Mouse (Mus musculus): Measurements from ENCODE around the gene Taf1c.

Gene Taf1c

GRCm38 (mm10) chr8:119604996-119605395 is at the start of gene Taf1c:
Taf1c (minus strand) TSS chr8:119605222.
- DNase-seq (ENCODE audit: low read depth, low spot score) = peak; percentile 96

GRCm38 (mm10) chr8:119651324-119651723 is 46.3 kb upstream of the Taf1c start:
- DNase-seq (ENCODE audit: low read depth, low spot score) = no peak

GRCm38 (mm10) chr8:119646846-119647245 is 41.8 kb upstream of the Taf1c start:
- DNase-seq (ENCODE audit: low read depth, low spot score) = peak; percentile 54

GRCm38 (mm10) chr8:119646197-119646596 is 41.2 kb upstream of the Taf1c start:
- DNase-seq (ENCODE audit: low read depth, low spot score) = peak; percentile 62

- no peak for DNase-seq (ENCODE audit: low read depth, low spot score)
Measured at GRCm38 (mm10) chr8:119644981-119645597, 40.1 kb upstream of the Taf1c start.

GRCm38 (mm10) chr8:119644429-119644960 is 39.5 kb upstream of the Taf1c start:
- DNase-seq (ENCODE audit: low read depth, low spot score) = no peak

GRCm38 (mm10) chr8:119642960-119643359 is 37.9 kb upstream of the Taf1c start:
- no peak for DNase-seq (ENCODE audit: low read depth, low spot score)

- DNase-seq (ENCODE audit: low read depth, low spot score) = no peak
Measured at GRCm38 (mm10) chr8:119641058-119641457, 36.0 kb upstream of the Taf1c start.

- no peak for DNase-seq (ENCODE audit: low read depth, low spot score)
Measured at GRCm38 (mm10) chr8:119639798-119640197, 34.8 kb upstream of the Taf1c start.

GRCm38 (mm10) chr8:119638261-119638660 is 33.2 kb upstream of the Taf1c start:
- no peak for DNase-seq (ENCODE audit: low read depth, low spot score)

GRCm38 (mm10) chr8:119637381-119637780 is 32.4 kb upstream of the Taf1c start:
- no peak for DNase-seq (ENCODE audit: low read depth, low spot score)

GRCm38 (mm10) chr8:119636766-119637165 is 31.7 kb upstream of the Taf1c start:
- no peak for DNase-seq (ENCODE audit: low read depth, low spot score)

GRCm38 (mm10) chr8:119635958-119636357 is 30.9 kb upstream of the Taf1c start:
- DNase-seq (ENCODE audit: low read depth, low spot score) = no peak

GRCm38 (mm10) chr8:119635378-119635777 is 30.4 kb upstream of the Taf1c start, which contains the start of gene Kcng4:
Kcng4 (minus strand) TSS chr8:119635680.
- no peak for DNase-seq (ENCODE audit: low read depth, low spot score)

GRCm38 (mm10) chr8:119634616-119635336 is 29.8 kb upstream of the Taf1c start:
- DNase-seq (ENCODE audit: low read depth, low spot score) = no peak

GRCm38 (mm10) chr8:119632909-119633308 is 27.9 kb upstream of the Taf1c start:
- no peak for DNase-seq (ENCODE audit: low read depth, low spot score)

- peak; percentile 78 for DNase-seq (ENCODE audit: low read depth, low spot score)
Measured at GRCm38 (mm10) chr8:119632246-119632645, 27.2 kb upstream of the Taf1c start.

GRCm38 (mm10) chr8:119630841-119631240 is 25.8 kb upstream of the Taf1c start:
- no peak for DNase-seq (ENCODE audit: low read depth, low spot score)

- DNase-seq (ENCODE audit: low read depth, low spot score) = peak; percentile 63
Measured at GRCm38 (mm10) chr8:119627613-119628359, 22.8 kb upstream of the Taf1c start.

- DNase-seq (ENCODE audit: low read depth, low spot score) = no peak
Measured at GRCm38 (mm10) chr8:119627199-119627598, 22.2 kb upstream of the Taf1c start.

- DNase-seq (ENCODE audit: low read depth, low spot score) = peak; percentile 47
Measured at GRCm38 (mm10) chr8:119625788-119626187, 20.8 kb upstream of the Taf1c start.

- no peak for DNase-seq (ENCODE audit: low read depth, low spot score)
Measured at GRCm38 (mm10) chr8:119624916-119625315, 19.9 kb upstream of the Taf1c start.
